Mouse (Mus musculus): Measurements from ENCODE around the gene AU040320. TPM values are rescaled to one million over a fixed set of nuclear protein-coding genes. Genes with fewer than 3 reads are reported as not detected.
A peak's percentile ranks its signal among the peaks of the same experiment; 100 is the strongest.

Gene AU040320
- total RNA-seq, 2 experiments from 2014 or later = 49.2 to 49.4 TPM

DNA sequence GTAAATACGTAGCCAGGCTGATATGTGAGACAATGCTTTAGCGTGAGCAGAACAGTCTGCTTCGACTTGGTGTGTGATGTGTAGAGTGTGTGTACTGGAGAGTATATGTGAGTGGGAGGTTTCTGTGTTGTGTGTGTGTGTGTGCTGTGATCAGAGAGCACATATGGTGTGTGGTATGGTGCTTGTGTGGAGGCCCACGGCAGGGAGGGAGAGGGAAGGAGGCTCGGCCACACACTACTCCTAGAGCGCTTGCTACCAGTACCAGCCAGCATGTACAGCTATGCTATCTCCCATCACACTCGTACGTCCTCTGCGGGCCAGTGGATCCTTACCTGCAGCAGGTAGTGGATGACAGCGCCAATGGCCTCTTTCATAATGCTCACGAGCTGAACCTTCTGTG, 3.8 kb upstream of the AU040320 start:
- intact Hi-C loops (cut with DNase I) = no loop called here
- DNase-seq = no peak

DNA sequence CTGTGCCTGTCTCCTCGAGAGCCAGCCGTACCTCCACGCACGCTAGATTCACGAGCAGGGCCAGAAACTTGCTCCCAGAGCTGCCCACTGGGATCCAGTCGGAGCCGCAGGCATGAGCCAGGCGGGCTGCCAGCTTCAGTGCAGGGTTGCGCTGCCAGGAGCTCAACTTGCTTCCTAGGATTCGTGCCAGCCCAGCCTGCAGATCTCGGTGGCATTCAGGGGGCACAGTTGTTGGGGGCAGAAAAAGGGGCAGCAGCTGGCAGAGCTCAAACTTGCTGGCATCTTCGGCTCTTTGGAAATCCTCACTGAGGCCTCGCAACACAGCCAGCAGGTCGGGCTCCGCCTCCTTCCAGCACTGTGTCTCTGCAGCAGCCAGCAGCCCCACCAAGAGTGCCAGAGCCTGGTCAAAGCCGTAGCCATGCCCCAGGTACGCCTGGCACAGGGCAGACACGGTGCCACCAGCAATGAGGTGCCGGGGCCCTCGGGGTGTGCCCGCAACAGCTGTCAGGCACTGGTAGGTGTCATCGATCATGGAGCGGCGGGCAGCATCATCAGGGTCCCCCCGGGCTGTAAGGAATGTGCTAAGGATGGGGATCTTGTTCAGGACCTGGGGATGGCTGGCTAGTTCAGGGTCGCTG, 3.2 kb upstream of the AU040320 start:
- intact Hi-C loops (cut with DNase I) = no loop called here
- DNase-seq = peak; percentile 94

DNA sequence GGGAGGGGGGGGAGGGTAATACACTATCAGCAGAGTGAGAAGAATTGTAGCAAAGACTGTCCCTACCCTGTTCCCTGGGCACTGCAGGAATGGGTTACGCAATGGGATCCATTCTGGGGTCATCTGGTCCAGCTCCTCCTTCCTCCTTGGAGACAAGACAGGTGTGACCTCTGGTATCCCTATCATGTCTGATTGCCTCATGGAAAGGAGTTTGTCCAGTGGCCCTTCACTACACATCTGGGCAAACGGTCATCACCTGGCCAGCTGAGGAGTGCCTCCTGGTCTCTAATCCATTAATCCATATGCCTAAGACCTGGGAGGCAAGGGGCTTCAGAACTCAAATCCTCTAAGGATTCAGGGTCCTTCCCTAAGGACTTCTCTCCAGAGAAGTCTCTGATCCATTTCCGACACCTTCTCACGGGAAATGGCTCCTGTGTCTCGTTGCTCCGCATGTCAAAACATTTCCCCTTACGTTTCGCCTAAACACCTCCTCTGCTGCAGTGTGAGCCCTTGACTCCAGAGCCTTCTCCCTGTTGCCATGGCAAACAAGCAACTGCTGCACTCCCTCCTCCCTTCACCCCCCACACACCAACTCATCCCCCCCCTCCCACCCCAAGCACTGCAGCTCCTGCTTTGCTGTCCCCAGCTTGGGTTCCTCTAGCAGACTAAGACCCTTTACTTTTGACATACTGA, 2.3 kb upstream of the AU040320 start:
- intact Hi-C loops (cut with DNase I) = no loop called here
- DNase-seq = no peak

DNA sequence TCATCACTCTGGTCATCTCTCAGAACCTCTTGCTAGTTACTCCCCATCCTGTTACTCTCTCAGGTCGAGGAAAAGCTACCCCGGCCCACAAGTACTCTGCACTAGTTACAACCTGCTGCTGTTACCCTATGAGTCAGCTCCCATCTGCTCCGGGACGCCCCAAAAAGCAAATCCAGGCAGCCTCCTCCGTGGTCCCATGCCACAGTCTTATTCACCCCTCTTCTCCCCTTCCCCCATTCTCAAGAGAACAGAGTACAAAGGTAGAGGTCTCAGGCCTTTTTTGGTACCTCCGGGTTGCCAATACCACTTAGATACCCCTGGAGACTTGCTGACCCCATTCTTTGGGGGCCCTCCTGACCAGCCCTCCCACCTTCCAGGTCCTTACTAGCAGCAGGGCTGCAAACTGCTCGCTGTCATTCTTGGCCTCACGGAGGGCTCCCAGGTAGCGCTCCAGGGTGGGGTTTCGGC, 1.8 kb upstream of the AU040320 start:
- intact Hi-C loops (cut with DNase I) = no loop called here
- DNase-seq = no peak

DNA sequence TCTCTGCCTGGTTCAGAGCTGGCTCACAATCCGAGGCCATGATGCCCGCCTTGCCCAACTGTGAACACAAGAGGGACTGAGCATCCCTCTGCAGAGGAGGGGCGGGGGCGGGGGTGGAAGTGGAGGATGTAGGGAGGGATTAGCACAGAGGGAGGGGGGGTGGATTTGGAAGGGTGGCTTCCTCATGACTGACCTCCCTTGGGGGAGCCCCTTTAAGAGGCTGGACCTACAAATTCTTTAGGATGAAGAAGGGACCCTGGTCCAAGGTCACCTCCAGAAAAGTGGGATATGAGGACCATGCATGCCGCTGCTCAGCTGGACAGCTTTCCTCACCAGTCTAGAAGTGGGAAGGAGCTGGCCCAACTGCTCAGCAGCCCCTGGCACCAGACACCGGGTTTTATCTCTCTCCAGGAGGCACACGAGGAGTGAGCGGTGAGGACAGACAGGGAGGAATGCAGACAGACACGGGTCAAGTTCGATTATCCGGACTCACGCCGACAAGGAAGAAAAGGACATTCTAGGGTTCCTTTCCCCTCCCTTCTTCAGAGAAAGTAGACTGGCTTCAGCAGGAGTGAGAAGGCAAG, 1.2 kb upstream of the AU040320 start:
- intact Hi-C loops (cut with DNase I) = no loop called here
- peak; percentile 42 for DNase-seq

DNA sequence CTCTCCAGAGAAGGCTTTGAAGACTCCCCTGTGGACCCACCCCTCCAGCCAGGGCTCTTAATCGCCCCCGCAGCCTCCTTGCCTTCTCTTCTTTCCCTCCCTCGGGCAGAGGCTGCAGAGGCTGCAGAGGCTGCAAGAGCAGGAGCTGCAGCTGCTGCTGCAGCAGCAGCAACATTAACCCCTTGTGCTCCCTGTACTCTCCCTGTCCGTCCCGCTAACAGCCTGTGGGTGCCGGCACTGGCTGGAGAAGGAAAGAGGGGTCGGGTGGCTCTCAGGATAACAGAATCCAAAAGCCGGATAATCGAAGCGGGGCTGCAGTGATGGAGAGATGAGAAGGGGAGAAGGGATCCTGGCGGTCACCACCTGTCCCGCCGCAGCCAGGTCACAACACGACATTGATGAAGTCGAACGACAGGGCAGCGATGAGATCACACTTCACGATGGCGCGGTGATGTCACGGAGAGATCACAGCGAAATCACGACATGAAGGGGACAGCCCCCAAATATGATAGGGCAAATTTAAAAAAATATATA, 669 bp upstream of the AU040320 start:
- peak; percentile 31 for DNase-seq
- intact Hi-C loops (cut with DNase I) = no loop called here

DNA sequence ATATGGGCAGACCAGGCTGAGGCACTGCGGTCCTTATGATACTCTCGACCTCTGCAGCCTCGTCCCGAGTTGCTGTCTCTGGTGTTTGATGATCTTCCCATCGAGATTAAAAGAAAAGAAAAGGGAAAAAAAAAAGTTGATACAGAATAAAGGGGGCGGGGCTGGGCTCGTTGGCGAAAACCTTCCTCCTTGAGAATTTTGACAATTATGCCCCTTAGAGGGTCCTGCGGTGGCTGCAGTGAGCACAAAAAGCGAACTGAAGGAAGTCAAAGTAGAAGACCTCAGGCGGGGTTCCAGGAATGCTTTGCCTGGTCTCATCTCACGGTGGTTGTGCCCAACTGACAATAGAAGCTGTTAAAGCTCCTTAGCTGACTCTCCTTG, 877 bp downstream of the AU040320 start:
- no peak for DNase-seq
- intact Hi-C loops (cut with DNase I) = no loop called here

DNA sequence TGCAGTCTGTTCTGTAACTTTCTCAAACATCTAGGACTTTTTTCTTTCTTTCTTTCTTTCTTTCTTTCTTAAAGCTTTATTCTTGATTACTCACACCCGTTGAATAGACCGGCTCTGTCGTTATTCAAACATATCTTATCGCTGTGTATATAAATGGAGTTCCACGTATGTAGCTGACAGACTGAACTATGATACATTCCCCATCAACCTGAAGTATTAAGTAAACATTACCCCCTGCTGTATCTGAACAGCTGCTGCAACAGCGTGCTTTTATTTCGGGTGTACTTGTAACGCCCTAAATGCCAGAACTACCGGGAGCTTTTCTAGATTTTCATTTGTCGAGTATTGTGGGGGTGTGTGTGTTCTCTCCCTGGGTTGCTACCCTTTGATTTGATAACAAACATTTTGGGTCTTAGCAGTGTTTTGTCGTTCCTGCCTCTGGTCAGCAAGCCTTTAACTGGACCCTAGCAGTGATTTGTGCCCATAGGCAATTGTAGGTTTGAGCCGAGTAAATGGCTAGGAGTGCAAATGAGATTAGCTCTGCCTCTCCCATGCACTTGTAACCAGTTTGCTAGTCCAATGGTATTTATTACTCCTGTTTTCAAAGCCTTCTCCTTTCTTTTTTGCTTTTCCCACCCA, 1.5 kb downstream of the AU040320 start:
- intact Hi-C loops (cut with DNase I) = no loop called here
- no peak for DNase-seq

DNA sequence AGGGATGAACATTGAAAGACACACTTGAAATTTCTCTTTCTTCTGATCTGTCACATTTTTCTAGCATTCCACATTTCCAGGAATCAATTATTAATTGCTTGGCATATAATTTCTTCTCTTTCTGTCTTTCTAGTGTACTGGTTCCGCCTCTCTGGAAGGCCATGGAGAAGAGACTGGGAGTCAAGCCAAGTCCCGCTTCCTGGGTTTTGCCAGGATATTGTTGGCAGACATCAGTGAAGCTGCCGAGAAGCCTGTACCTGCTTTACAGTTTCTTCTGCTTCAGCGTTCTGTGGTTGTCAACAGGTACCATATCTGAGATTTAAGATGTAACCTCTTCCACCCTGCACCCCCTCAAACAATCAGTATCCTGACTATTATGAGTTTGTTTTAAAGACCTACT, 3.4 kb downstream of the AU040320 start:
- intact Hi-C loops (cut with DNase I) = no loop called here
- DNase-seq = peak; percentile 69

DNA sequence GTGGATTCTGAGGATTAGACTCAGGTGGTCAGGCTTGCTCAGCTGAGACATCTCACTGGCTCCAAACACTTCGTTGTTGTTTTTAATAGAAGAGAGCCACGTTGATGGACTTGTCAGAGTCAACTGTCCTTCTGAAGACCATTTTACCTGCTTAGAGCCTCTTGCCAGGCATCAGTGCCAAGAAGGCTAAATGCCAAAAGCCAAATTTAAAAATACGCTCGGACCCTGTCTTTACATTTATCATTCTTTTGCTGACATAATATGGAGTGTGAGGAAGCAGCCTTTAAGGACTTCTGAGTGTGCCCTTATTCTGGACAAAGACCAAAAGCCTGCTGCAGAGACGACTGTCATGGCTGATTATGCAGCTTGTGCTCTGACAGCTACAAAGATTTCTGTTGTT, 5.0 kb downstream of the AU040320 start:
- DNase-seq = no peak
- intact Hi-C loops (cut with DNase I) = no loop called here

DNA sequence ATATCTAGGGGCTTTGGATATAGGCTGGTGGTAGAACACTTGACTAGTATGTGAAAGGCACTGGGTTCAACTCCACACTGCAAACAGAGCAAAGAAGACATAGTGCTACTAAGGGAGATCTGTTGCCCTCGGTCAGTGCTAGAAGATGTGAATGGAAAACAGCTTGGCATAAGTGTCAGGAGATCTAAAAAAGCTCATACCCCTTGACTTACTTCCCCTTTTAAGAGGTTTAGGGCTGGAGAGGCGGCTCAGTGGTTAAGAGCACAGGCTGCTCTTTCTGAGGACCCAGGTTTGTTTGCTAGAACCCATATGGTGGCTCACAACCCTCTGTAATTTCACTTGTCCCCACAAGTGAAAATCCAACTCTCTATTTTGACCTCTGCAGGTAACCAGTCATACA, 6.1 kb downstream of the AU040320 start:
- intact Hi-C loops (cut with DNase I) = no loop called here
- no peak for DNase-seq

DNA sequence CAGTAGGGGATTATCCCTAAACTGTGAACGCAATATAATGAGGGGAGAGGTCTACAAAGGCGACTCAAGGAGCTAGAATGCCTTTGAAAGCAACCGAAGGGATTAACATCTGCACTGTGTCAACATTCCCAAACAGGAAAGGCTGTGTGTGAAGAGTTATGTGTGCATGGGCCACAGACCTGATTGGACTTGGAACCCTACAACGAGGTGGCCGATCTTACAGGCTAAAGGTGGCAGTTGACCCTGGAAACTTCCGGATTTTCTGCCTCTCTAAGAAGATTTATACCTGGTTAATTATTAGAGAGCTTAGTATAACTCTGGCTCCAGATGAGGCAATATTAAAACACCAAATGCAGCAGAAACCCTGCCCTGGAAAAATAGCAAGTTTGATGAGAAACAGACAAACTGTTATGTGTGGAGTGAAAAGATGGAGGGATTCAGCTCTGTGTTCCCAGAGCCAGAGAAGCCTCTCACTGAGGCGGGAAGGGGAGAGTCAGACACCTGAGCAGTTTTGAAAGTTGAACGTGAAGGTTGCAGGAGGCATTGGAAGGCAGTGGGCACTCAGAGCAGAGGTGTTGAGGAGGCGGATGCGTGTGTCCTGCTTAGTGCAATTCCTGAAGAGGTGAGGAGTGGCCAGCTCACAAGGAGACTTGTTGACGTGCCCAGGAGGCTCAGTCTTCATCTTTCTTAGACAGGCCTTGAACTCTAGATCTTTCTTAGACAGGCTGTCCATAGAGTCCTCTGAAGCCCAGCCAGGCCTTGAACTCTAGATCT, 9.4 kb downstream of the AU040320 start:
- intact Hi-C loops (cut with DNase I) = no loop called here
- DNase-seq = no peak

DNA sequence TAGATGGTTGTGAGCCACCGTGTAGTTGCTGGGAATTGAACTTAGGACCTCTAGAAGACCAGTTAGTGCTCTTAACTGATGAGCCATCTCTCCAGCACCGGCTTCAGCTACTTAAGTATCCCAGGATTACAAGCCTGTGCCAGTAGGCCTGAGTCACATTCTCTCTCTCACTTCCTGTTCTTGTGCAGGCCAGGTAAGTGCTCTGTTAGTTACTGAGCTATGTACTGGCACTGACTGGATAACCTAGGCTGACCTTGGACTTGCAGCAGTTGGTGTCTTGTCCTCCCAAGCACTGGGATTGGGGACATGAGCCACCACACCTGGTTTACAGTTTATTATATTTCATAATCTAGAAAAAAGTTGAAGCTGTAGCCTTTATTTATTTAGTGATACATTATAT, 10.1 kb downstream of the AU040320 start:
- intact Hi-C loops (cut with DNase I) = no loop called here
- no peak for DNase-seq

DNA sequence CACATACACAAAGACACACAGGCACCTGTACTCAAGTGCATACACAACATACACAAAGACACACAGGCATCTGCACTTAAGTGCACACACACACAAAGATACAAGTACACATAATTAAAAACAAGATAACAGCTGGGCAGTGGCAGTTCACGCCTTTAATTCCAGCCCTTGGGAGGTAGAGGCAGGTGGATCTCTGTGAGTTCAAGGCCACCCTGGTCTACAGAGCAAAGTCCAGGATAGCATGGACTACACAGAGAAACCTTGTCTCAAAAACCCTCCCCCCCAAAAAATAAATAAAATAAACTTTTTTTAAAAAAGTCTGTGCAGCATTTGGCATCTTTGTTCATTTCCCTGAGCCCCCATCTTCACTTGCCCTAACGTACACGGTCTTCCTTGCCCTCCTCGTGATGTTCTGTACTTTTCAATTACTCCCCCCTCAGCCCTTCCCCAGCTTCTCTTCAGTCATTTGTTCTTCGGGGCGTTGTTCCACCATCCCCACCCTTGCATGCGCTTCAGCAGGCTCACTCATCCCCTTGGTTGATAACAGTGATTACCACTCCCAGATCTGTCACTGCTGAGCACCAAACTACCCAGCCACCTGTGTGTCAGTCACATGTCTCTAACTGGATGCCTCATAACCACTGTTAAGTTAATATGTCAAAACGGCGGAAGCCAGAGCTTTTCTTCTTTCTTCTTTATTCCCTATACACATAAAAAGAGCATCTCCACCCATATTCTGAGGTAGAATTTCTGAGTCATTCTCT, 16.6 kb downstream of the AU040320 start:
- intact Hi-C loops (cut with DNase I) = no loop called here
- DNase-seq = no peak

DNA sequence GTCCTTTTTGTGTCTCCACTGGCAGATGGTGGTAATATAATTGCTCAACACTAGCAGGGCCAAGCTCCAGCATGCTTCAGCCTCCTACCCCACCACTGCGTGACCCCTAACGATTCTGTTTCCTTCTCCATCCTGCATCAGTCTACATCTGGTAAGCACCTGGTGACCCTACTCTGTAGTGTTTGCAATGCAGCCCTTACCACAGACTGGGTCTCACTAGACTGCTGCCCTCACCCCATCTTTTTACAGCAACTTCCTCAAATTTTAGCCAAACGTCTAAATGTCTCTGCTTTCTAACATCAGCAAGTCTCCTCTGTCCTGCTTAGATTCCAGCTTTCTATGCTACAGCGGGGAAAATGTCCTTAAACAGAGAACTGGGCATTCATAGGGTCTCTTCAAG, 17.5 kb downstream of the AU040320 start:
- intact Hi-C loops (cut with DNase I) = no loop called here
- no peak for DNase-seq

DNA sequence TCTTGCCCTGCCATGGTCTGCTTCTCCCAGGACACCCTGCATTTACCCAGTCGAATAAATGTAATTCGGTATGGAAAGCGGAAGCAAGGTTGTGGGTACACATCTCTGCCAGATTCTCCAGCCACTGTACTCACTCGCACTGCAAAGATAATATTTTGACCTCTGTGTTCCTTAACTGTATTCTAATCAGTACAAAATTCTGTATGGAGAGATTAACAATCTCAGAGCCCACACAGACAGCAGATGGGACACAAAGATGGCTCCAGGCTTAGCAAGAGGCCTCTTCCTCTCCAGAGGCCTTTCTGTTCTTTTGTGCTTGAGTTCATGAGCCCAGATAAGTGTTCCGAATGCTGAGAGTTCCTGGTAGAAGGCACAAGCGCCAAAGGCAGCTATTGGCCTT, 20.5 kb downstream of the AU040320 start:
- intact Hi-C loops (cut with DNase I) = no loop called here
- DNase-seq = no peak

DNA sequence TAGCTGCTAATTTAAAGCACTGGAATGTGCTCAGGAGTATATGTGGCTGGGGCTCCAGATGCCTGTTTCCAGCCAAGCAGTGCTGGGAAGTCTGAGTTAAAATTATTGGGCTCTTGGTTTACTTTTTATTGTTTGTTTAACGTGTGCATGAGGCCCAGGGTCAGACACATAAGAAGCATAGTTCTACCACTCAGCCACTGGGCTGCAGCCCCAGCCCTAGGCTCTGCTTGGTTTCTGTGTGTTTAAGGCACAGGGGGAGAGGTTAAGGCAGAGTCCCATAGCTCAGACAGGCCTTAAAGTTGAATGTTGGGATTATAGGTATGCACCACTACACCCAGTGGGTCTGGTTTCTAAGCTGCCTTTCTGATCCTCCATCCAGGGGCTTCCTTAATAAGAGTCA, 21.8 kb downstream of the AU040320 start:
- intact Hi-C loops (cut with DNase I) = no loop called here
- DNase-seq = no peak

DNA sequence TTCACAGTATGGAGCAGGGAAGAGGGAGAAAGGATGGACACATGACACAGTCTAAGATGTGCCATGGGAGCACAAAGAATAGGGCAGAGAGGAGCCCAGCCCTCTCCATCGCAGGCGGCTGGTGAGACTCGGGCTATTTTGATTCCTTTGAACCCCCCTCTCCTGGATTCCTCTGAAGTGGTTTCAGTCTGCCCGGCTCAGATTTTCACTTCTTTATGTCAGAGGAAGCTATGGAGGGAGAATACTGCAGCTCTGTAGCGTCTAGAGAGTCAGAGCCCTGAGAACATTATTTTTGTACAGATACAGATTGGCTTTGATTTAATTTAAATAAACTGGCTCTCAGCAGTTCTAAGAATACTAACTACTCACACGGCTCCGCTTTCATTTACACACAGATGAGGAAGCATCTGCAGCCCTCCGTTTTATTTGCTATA, 25.8 kb downstream of the AU040320 start:
- no peak for DNase-seq
- intact Hi-C loops (cut with DNase I) = no loop called here

DNA sequence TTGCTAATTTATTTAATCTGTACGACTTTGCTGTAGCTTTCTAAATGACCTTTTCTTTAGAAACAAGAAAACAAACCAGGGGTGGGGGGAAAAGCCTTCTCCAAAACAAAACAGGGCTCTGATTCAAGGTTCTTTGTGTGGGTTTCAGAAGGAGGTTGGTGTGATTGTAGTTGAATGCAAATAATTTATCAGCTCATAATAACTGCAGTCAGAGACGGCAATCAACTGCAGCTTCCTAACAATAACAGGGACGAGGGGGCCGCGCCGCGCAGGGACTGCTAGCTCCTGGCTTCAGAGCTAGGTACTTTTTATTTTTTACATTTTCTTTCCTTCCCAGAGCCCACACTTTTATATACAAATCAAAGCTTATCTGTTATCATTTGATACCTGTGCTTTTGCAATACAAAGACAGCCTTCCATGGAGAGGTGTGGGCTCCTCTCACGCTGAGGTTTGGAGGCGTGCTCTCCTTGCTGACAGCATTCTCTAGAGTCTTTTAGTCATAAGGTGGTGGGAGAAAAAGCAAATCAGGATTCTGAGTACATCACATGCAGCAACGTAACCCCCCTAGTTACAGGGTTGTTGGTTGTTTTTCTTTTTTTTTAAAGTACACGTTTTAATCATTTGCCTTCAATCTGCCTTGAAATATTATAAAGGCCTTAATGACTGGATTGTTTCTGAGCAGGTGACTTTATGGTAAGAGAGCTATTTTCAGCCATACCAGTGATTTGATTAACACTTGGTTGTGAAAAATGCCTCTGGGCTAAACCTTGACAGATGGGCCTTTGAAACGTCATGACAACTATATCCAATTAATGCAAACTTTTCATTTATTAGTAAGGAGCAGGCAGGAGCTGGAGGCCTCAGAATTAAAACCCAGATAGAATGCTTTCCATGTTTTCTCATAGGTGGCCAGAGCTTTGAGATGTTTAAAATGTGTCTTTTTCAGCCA, 26.8 kb downstream of the AU040320 start:
- intact Hi-C loops (cut with DNase I) = no loop called here
- DNase-seq = no peak

All from left cerebral cortex, postnatal 4 days (tissue).